ENCODE assay signal across 8 mouse cellular contexts in genomic region chrX:20548880-20549440, GRCm38 (mm10). TPM values are rescaled to one million over a fixed set of nuclear protein-coding genes. Genes with fewer than 3 reads are reported as not detected.
DNase-seq lines count a peak whose midpoint lies in the region; ATAC-seq and TF ChIP-seq lines count a peak whose summit lies in the region.

No protein-coding gene starts in this region.

- H3K4me3 ChIP-seq in heart, embryonic 10.5 days = no peak overlapping the region
- H3K4me3 ChIP-seq in lung, postnatal 0 days (ENCODE audit: low read depth, low read length) = no peak overlapping the region
- no peak overlapping the region for H3K4me3 ChIP-seq in kidney, postnatal 0 days (replicated peaks; ENCODE audit: low read depth, low read length)
- H3K4me3 ChIP-seq in stomach, embryonic 15.5 days (replicated peaks) = no peak overlapping the region

- H3K4me1 ChIP-seq in heart, embryonic 10.5 days = no peaks in the 10 kb centered on the region
- no peaks in the 10 kb centered on the region for H3K4me1 ChIP-seq in lung, postnatal 0 days (ENCODE audit: insufficient read depth, low read depth, low read length)
- no peaks in the 10 kb centered on the region for H3K4me1 ChIP-seq in kidney, postnatal 0 days (replicated peaks; ENCODE audit: insufficient read depth, low read length)
- no peaks in the 10 kb centered on the region for H3K4me1 ChIP-seq in stomach, embryonic 15.5 days

- H3K27ac ChIP-seq in heart, embryonic 10.5 days = peak overlapping the region; percentile 78; the same call in 1 of the 2 replicates
- 0 out of 2 replicates have a peak overlapping the region, but pooled peaks have one; percentile 26 for H3K27ac ChIP-seq in lung, postnatal 0 days (ENCODE audit: low read length)
- no peak overlapping the region for H3K27ac ChIP-seq in kidney, postnatal 0 days
- no peak overlapping the region for H3K27ac ChIP-seq in stomach, embryonic 15.5 days

- 56% methylated on average over 1 of the region's 1 CpGs for WGBS in heart, embryonic 10.5 days
- 42% methylated on average over 1 of the region's 1 CpGs for WGBS in lung, postnatal 0 days
- 33% methylated on average over 1 of the region's 1 CpGs for WGBS in kidney, postnatal 0 days
- WGBS in stomach, embryonic 15.5 days = 39% methylated on average over 1 of the region's 1 CpGs

- intact Hi-C loops in heart, postnatal 10 days (cut with DNase I) = no loop called here

- H3K36me3 ChIP-seq in heart, embryonic 10.5 days = no peaks in the 10 kb centered on the region
- H3K36me3 ChIP-seq in lung, postnatal 0 days (ENCODE audit: insufficient read depth, low read length) = no peaks in the 10 kb centered on the region
- H3K36me3 ChIP-seq in kidney, postnatal 0 days (ENCODE audit: insufficient read depth, low read length) = no peaks in the 10 kb centered on the region
- H3K36me3 ChIP-seq in stomach, embryonic 15.5 days = no peaks in the 10 kb centered on the region

- no peaks in the 10 kb centered on the region for H3K9me3 ChIP-seq in heart, embryonic 10.5 days
- no peaks in the 10 kb centered on the region for H3K9me3 ChIP-seq in lung, postnatal 0 days (ENCODE audit: low read length)
- H3K9me3 ChIP-seq in kidney, postnatal 0 days (replicated peaks; ENCODE audit: low read length) = no peaks in the 10 kb centered on the region
- no peaks in the 10 kb centered on the region for H3K9me3 ChIP-seq in stomach, embryonic 15.5 days

- peak overlapping the region; percentile 57; the same call in 1 of the 2 replicates for H3K4me2 ChIP-seq in lung, postnatal 0 days (replicated peaks; ENCODE audit: low read depth, low read length)
- H3K4me2 ChIP-seq in kidney, postnatal 0 days (ENCODE audit: low read length) = peak overlapping the region; percentile 58; the same call in 1 of the 2 replicates
- peak overlapping the region; percentile 54 for H3K4me2 ChIP-seq in stomach, embryonic 15.5 days

- no peak for DNase-seq in heart, embryonic 10.5 days (ENCODE audit: low spot score)
- DNase-seq in heart, postnatal 10 days = no peak
- DNase-seq in lung, postnatal 0 days (ENCODE audit: low spot score) = no peak
- no peak for DNase-seq in lung, postnatal 36 days
- DNase-seq in kidney, postnatal 0 days (ENCODE audit: low spot score) = peak; percentile 0
- DNase-seq in cerebellum, postnatal 36 days = no peak
- DNase-seq in cerebellum, postnatal 4 days (ENCODE audit: low spot score in 2 of 2) = no peak

- no peak for TF ChIP-seq EP300 in lung, postnatal 0 days (IDR thresholded peaks at IDR 0.05)

- TF ChIP-seq CTCF in lung, postnatal 0 days (IDR thresholded peaks at IDR 0.05) = no peak
- TF ChIP-seq CTCF in kidney, postnatal 0 days (IDR thresholded peaks at IDR 0.05; ENCODE audit: low read depth) = no peak

- H3K9ac ChIP-seq in lung, postnatal 0 days (replicated peaks; ENCODE audit: low read depth) = no peak overlapping the region
- no peak overlapping the region for H3K9ac ChIP-seq in kidney, postnatal 0 days (ENCODE audit: low read depth, low read length)
- no peak overlapping the region for H3K9ac ChIP-seq in stomach, embryonic 15.5 days

- no peak for ATAC-seq in lung, postnatal 0 days
- no peak for ATAC-seq in kidney, postnatal 0 days (replicated peaks; ENCODE audit: low FRiP score, low read depth)
- ATAC-seq in stomach, embryonic 15.5 days (ENCODE audit: insufficient read depth, low FRiP score, low read depth) = no peak

- H3K27me3 ChIP-seq in heart, embryonic 10.5 days (ENCODE audit: insufficient read depth, poor library complexity, severe bottlenecking) = no peaks in the 10 kb centered on the region
- H3K27me3 ChIP-seq in lung, postnatal 0 days (replicated peaks; ENCODE audit: insufficient read depth, low read length) = no peaks in the 10 kb centered on the region
- no peaks in the 10 kb centered on the region for H3K27me3 ChIP-seq in kidney, postnatal 0 days (ENCODE audit: insufficient read depth, low read length)
- H3K27me3 ChIP-seq in stomach, embryonic 15.5 days (replicated peaks) = no peaks in the 10 kb centered on the region

RNA-seq across cellular contexts. Expression of gene Rgn, which starts 0.6 kb away (rescaled TPM):
- polyA plus RNA-seq in heart, embryonic 10.5 days (2016; fragmentation: Nextera tagmentation; extraction: Ambion mirVana) = 0.78 and 2.6 TPM in 2 replicates
- 1 to 10 TPM in 1 of 2 experiments, under 1 TPM in 1; 0.89 to 1.2 TPM for total RNA-seq in heart, postnatal 10 days (2021)
- polyA plus RNA-seq in lung, postnatal 0 days (2015; fragmentation: Nextera tagmentation; extraction: Ambion mirVana) = 2.3 and 2.7 TPM in 2 replicates
- polyA plus RNA-seq in kidney, postnatal 0 days (2015; fragmentation: Nextera tagmentation; extraction: Ambion mirVana) = 14.7 and 16.8 TPM in 2 replicates
- polyA plus RNA-seq in stomach, embryonic 15.5 days (2015; fragmentation: Nextera tagmentation; extraction: Ambion mirVana) = 17.4 and 20.9 TPM in 2 replicates

Comparison
In these comparisons a context has a peak if more than half of its experiments do, and no peak if none do; other contexts are left out.
1. H3K27ac ChIP-seq: peak in heart, embryonic 10.5 days (single experiment) and lung, postnatal 0 days (single experiment); none in kidney, postnatal 0 days (single experiment) and stomach, embryonic 15.5 days (single experiment).
2. Peak in every context shown above with its lines, with median percentiles within 50 percentile points of each other: H3K4me2 ChIP-seq.